Mouse (Mus musculus) small intestine, adult 2 months (tissue): ENCODE results near the gene Msx3.

Experiments used
- CTCF ChIP-seq: fragments of 200-500 bp; IDR thresholded peaks from 2 replicates; pipeline ENCODE4 v1.5.1; 2012; ENCODE audit warnings: low read depth, mild to moderate bottlenecking, control low read depth, inconsistent platforms, low read length, moderate library complexity, mixed read lengths; ENCODE audit not compliant: insufficient replicate concordance, insufficient read length; ENCODE audit errors: extremely low read depth
- POLR2A ChIP-seq: fragments of 200-500 bp; IDR thresholded peaks from 2 replicates; pipeline ENCODE4 v1.6.1; 2012; ENCODE audit warnings: low read depth, mild to moderate bottlenecking, control low read depth, inconsistent platforms, low read length, moderate library complexity

- TF ChIP-seq CTCF (no peak), POLR2A (no peak)
Measured at GRCm38 (mm10) chr7:140077698-140078097, 28.8 kb upstream of the Msx3 start.
